Mouse (Mus musculus) c-Kit-positive CD71-negative TER-119-negative erythroid progenitor cells, embryonic 14.5 days (primary cell): Measurements from ENCODE around the gene Gm49396.

Experiments used
- DNase-seq: peaks from one replicate; pipeline ENCODE4 v3.0.0-alpha.2; 2013; ENCODE audit warnings: low read depth

Gm49396 gene

DNA sequence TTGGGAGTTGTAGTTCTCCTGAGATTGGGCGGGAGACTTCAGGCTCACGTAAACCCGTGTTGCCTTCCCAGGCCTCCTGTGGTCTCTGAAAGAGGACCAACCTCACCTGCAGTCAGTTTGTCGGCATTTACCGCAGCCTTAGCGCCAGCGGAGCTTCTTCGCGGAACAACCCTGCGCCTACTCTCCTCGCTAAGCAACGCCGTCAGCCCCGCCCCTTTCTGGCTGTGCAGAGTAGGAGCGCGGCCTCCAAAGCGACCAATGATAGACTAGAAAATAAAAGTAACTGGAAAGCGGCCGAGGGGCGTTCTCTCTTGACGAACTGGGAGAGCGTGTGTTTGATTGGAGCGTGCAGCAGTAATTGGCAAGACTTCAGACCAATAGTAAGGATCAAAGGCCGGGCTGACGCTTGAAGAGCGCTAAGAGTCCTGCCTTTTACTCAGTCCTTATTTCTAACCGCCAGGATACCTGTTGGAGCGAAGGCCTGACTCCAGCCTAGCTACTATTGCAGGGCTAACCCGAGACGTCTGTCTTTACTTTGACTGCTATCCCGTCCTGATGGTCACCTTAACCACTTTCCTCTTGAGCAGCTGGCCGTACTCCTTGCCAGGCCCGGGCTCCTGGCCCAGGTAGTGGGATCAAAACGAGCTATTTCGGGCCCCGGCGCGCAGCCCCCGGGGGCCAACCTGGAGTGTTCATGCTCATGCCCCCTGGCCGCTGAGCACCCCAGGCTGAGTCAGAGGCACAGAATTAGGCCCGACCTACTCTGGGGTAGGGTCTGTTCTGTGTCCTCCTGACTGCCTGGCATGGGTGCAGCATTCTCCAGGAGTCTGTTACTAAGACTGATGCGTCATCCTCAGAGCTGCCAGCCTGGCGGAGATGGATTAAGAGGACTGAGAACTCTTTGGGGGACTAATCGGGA lies 10.8 kb upstream of the Gm49396 start, which contains the start of the genes Hspb6 and Proser3:
Hspb6 (plus strand) TSS at position 77 of the 919 bp plus-strand sequence.
Proser3 (minus strand) TSS at position 198 of the 919 bp plus-strand sequence.
- peak; percentile 97 for DNase-seq

DNA sequence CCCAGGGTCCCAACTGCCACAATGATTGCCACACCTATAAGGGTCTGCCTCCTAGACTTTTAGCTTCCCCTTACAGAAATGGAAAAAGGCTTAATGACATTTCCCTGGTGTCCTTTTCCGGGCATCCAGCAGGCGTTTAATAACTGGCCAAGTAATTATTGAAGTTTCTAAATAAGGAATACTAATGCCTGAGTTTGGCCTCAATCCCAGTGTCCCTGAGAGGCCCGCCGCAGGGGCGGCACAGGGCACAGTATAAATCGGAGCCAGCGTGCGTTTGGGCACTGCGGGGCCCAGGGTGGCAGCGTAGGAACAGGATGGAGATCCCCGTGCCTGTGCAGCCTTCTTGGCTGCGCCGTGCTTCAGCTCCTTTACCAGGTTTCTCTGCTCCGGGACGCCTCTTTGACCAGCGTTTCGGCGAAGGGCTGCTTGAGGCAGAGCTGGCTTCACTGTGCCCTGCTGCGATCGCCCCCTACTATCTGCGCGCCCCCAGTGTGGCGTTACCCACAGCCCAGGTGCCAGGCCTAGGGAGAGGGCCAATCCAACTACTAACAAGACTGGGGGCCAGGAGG lies 10.0 kb upstream of the Gm49396 start:
- DNase-seq, result no peak

DNA sequence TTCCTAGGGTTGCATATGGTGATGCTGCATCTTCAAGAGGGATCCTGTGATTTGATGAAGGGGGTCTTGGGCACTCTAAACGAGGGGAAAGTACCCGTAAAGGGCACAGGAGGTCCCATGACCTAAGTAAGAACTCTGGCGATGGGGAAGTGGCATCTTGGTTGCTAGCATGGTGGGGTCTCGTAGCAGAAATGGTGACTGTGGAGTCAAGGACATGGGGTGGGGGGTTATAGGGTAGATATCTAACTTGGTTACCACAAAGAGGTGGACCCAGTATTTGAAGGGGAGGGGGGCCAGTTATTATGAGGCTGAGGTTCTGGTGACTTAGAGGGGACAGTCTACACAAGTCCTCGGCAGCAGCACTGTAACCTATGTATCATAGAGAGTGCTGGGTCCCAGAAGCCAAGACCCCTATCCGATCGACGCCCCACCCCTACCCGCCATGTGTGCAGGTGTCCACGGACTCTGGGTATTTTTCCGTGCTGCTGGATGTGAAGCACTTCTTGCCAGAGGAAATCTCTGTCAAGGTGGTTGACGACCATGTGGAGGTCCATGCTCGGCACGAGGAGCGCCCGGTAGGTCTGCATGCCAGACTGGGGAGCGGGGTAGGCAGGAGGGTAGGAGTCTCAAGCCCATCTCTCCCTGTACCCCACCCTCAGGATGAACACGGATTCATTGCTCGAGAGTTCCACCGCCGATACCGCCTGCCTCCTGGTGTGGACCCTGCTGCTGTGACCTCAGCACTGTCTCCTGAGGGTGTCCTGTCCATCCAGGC lies 9.1 kb upstream of the Gm49396 start:
- no peak for DNase-seq

DNA sequence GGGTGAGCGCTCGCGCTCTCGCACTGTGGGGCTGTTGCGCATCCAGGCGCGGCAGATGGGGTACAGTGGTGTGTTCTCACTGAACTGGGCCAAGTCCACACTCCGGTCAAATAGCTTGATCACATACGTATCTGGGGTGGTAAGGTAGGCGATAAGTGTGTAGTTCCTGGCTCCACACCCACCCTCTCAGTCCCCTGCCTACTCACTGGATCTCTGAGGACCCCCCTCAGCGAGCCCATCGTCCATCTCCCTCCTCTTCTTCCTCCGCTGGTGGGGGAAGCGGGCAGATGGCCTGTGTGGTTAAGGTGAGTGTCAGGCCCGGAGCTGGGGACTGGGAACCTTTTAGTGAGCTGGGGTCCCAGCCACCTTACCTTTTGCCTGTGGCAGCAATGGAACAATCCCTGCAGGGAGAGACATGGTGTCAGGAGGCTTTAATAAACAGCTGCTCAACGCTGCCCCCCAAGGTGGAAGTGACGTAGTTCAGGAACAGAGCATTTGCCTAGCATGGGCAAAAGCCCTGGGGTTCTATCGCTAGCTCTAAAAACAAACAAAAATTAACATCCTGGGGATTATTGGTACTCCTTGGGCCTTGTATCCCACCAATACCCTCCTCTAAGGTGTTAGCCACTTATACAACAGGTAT lies 6.1 kb upstream of the Gm49396 start:
- peak; percentile 46 for DNase-seq

DNA sequence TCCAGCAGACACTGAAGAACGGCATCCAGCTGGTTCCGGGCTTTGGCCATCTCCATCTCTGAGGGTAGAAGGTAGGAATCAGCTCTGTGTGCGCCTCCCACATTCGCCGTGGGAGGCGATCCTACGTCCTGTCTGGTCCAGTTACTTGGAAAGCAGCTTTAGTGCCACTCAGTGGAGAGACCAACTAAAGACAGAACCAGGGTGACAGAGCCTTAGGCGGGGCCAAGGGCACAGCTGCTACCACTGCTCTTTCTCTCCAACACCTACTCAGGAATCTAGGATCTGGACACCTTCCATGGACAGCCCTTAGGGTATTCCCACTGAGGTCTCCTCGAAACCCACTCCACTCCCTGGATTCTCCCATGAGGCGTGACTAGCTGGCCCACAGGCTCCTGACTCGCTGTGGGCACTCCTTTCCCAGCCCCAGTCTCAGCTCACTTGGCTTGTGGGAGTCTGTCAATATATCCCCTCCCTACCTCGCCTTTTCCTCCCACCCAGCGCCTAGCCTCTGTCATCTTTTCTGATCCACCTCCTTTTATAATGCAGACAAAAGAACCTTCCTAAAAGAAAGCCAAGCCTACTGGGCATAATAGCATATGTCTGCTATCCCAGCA lies 5.1 kb upstream of the Gm49396 start:
- no peak for DNase-seq

DNA sequence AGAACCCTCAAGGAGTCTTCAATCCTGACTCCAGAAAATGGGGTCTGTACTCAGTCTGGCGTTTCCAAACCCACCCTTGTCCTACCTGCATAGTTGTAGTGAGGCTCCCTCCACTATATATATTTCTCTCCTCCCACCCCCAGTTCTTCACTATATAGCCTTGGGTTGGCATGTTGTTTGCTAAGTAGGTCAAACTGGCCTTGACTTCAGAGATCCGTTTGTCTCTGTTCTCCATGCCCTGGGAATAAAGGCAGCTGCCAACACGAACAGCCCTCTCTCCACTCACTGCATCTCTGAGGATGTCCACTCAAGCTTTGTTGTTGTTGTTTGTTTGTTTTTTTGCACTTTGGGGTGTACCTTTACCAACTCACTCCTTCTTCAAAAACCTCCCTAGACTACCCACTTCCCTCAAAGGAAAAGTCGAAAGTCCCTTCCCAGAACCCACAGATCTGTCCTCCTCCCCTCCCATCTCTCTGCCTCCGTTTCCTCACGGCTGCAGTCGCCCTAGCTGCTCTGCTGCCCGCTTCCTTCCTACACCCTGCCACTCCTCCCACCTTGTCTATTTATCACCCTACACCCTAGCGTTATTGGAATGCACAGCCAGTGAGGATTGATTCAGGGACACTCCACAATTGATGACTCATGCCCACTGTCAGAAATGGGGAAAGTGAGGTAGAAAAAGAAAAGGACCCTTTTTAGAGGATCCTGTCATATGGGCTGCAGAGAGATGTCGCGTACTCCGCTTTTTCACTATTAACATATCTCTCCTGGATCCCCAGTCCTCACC lies 4.3 kb upstream of the Gm49396 start:
- DNase-seq, result peak; percentile 12

DNA sequence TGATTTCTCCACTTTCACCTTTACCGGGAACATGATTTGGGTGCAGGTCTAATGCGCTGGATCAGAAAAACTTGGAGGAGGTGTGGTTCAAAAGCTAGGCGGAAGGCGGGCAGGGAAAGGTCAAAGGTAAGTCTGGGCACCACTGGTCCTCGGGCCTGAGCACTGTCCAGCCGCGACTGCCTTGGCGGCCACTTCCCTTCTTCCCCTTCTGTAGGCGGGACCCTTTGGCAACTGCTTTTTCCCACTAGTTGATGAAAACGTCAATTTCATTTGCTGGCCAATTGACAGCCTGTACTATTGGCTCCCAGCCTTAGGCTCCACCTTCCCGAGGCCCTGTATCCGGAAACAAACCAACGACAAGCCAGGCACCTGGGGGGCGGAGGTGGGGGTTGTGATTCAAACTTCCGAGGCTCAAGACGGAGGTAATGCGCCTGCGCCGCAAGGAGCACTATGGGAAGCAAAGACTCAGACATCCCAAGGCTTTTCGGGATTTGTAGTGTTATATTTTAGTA lies 3.6 kb upstream of the Gm49396 start, which contains the start of gene Lin37:
Lin37 (minus strand) TSS at position 396 of the 512 bp plus-strand sequence.
- peak; percentile 90 for DNase-seq

DNA sequence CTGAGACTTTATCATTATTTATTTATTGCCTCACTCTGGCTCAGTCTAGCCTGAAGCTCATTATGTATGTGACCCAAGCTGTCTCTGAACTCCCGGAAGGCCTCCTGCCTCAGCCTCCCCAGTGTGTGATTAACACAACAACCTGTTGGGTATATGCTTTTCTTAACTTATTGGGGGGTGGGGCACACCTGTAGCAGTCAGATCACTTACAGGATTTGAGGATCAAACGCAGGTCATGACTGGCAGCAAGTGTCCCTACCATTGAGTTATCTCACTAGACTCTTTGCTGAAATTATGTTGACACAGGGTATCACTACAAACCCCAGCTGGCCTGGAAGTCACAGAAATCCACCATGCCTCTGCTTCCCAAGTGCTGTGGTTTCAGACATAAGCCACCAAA lies 2.8 kb upstream of the Gm49396 start:
- DNase-seq, result no peak

DNA sequence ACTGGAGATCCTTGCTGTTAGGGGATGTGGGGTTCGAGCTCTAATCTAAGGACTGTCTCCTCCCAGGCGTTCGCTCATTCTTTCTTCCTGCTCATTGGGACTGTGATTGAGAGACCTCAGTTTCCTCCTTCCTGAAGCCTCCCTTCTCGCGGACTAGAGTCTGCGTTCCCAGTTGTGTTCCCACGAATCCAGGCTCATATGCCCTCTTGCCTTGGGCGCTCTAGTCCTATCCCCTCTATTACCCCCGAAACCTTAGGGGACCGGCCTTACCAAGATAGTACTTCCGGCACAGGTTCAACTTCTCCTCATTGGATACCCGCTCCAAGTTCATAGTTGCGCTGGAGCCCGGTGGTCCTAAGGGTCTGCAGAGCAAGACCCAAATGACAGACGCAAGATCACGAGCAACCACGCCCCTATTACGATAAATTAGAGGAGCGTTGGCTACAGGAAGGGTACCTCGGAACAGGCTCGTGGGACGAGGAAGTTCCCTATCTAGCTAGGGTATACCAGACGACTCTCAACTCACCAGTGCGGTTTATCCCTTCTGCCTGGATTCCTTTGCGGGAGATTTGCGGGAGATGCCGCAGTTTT lies 523 bp upstream of the Gm49396 start:
- DNase-seq, result peak; percentile 20

DNA sequence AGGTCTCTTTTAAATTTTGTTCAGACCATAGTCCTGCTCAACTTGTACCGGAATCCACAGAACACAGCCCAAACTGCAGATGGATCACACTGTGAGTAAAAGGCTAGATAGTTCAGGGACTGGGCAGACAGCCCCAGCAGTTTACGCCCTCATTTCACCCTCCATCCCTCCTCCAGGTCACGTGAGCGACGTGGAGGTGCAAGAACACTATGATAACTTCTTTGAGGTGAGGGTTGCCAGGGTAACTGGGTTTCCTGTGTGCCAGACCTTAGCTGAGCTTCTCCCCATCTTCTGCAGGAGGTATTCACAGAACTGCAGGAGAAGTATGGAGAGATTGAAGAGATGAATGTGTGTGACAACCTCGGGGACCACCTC lies 749 bp downstream of the Gm49396 start:
- no peak for DNase-seq

DNA sequence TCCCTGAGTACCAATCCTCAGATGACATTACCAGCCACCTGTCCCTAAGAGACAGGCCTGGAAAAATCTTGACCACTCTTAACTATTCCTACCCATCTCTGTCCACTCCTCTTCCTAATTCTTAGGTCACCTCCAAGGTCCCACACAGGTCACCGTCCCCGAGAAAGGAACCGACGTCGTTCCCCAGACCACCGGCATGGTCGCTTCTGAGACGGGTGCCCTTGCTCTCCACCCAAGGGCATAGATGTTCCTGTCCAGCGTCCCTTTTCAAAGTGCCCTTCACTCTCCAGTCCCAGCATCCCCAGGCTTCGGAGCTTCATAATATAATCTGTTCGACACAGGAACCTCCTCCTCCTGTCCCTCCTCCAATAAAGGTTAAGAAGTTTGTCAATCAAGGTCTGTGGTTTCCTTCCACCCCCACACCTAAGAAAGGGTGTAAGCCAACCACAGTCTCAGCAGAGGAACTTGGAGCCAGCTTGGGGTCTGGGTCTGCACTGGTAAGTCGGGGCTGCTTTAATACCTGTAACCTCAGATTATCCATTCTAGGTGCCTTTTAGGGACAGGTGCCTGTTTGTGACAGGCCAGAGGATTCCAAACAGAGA lies 1.9 kb downstream of the Gm49396 start, which contains the start of gene Igflr1:
Igflr1 (plus strand) TSS at position 458 of the 602 bp plus-strand sequence.
- DNase-seq, result no peak

DNA sequence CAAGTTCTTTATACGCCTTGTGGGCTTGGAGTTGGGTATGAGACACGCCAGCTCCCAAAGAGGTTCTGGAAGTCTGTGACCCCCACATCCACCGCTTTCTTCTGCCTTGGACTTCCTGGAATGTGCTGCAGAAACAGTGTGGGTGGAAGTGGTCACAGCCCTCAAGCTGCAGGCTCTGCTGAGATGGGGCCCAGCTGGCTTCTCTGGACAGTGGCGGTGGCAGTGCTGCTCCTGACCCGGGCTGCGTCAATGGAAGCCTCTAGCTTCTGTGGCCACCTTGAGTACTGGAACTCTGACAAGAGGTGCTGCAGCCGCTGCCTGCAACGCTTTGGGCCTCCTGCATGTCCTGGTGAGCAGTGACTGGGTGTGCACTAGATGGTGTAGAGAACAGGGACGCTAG lies 2.9 kb downstream of the Gm49396 start:
- no peak for DNase-seq

DNA sequence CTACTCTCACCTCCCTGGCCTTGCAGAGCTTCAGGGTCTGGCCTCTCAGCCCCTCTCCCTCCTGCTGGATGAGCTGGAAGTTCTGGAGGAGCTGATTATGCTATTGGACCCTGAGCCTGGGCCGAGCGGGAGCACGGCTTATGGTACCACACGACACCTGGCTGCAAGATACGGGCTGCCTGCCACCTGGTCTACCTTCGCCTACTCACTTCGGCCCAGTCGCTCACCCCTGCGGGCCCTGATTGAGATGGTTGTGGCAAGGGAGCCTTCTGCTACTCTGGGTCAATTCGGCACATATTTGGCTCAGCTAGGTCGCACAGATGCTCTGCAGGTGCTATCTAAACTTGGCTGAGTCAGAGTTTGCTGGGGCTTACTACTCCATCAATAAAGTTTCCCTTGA lies 4.4 kb downstream of the Gm49396 start:
- DNase-seq, result no peak

DNA sequence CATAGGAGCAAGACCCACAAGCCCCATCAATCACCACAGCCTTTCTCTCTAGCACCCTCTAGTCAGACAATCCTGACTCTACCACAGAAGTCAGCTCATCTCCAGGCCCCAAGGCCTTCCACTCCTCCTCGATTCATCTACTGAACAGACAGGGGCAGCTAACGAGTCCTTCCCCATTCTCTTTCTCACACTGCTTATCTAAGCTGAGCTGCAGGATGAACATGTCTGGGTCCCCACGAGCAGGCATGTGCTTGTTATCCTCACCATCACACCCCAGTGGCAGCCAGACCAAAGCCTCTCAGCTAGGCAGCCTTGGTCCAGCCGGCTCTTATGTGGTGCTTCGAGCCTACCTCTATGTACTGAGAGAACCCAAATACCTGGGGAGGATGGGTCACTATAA lies 9.2 kb downstream of the Gm49396 start:
- no peak for DNase-seq

DNA sequence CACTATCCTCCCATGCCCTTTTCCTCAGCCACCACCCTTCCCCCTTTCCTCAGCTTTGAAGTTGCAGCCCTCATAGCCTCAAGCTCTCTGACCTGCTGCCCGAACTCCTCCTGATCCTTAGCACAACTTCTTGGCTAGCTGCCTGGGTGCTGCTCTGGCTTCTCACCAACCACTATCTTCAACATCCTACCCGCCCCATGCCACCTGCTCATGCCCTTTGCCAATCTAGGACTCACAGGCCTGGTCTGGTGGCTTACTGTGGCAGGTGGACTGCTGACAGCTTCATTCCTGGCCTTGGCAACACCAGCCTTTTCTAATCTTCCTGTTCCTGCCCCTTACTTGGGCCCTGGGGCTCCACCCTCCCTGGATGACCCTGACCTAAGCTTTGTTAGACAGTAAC lies 9.8 kb downstream of the Gm49396 start:
- no peak for DNase-seq

DNA sequence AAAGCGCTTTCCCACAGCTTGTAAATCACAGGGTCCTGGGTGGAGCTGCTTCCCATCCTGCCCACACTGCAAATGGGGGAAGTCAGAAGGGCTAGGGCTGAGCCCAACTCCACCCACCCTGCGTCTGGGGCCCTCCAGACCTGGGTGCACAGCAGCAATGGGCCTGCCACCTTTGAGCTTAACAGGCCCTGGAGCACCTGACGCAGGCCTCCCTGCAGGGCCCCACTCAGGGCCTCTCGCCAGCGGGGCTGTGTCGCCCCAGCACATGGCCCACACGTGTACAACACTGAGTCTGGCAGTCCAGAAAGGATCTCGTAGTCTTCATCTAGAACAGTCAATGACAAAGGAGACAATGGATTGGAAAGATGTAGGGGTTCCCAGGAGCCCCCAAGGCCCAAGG lies 16.8 kb downstream of the Gm49396 start:
- no peak for DNase-seq

DNA sequence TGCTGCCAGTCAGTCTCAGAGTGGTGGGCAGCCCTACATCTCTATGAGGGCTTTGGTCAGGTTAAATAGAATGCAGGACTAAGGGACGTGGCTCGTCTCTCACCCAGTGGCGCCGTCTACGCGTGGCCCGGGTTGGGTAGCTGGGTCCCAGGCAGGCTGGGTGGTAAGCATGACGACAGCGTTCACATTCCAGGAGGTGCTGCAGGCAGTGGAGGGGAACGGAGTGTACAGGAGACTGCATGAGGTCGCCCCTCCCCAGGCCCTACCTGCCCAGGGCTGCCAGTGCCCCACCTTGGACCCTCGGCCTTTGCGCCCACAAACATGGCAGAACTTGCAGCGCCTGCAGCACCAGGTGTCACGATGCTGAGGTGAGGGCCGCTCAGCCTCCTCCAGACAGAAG lies 18.4 kb downstream of the Gm49396 start:
- no peak for DNase-seq

DNA sequence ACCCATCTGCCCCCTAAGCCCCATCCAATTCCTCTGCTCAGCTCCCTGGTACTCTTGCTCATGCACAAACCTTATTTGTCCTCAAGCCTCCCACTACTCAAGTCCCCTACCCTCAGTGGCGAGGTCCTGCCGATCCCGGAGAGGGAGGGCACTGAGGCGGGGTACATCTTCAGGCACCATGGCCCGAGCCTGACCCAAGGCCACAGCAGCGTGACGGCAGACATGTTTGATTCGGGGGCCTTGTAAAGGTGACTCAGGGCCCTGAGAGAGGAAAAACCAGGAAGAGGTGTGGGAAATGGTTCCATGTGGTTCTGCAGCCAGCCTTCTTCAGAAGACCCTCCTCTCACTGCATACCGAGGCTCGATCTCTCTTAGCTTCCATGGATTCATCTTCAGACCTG lies 21.2 kb downstream of the Gm49396 start:
- no peak for DNase-seq

DNA sequence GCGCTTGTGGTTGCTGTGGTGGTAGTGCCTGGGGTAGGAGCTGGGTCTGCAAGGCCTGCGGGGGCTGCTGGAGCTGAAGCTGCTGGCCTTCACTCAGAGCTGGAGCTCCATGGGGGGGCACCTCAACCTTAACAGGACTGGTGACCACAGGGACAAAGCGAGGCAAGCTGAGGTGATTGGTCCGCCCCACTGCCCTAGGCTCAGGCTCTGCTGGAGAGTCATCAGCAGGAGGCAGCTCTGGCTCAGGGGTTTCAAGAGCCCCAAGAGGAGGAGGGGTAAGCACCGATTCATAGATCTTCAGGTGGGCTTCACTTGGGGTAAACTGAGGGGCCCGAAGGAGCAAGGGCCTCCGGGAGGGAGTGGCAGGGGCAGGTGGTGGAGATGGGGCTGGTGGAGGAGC lies 22.0 kb downstream of the Gm49396 start:
- DNase-seq, result no peak
